Comparison of ENCODE assay signal across 9 mouse cellular contexts in the genomic region with DNA sequence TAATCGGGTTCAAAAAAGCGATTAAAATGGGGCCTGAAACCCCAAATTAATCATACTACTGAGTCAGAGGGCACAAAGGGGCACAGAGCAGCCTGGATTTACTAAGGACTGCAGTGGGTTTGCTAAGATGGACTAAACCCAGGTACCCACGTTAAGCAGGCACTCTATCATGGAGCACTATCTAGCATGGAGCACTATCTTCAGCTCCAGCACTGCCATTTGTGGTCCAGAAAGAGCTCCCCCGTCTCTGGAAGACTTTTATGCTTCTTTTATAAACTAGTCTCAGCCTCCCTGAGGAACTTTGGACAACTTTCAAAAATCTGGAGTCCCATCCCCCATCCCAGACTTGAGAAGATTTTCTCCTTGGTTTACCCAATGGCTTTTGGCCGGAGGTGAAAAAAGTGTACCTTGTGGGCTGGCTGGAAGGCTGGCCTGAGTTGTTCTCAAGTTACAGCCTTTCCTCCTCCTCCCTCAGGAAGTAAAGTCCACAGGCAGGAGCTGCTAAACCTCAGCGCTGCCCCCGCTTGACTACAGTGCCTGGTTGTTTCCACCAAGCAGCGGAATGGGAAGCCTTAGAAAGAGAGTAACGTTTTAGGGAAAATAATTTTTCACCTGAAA. TPM values are rescaled to one million over a fixed set of nuclear protein-coding genes. Genes with fewer than 3 reads are reported as not detected.
DNase-seq lines count a peak whose midpoint lies in the region; ATAC-seq and TF ChIP-seq lines count a peak whose summit lies in the region.
"Had no signal": no experiment of that assay in that cellular context is flagged by ENCODE, and none has a peak within 500 bp of the region (broad histone marks: within the 10 kb centered on the region; RNA-seq: fewer than 3 reads in every experiment).

TSS of gene Slc16a4 (plus strand) at position 467 of the 618 bp plus-strand sequence.

- 18% methylated on average over 9 of the region's 9 CpGs for WGBS in intestine, embryonic 14.5 days
- 16% methylated on average over 9 of the region's 9 CpGs for WGBS in lung, embryonic 15.5 days

- peak within 1 kb of the TSS; percentile 26; the same call in 1 of the 2 replicates for H3K4me2 ChIP-seq in intestine, embryonic 14.5 days (ENCODE audit: low read length)
- peak within 1 kb of the TSS; percentile 30 for H3K4me2 ChIP-seq in lung, embryonic 15.5 days
- H3K4me2 ChIP-seq: liver, embryonic 15.5 days had no signal

- ATAC-seq in intestine, embryonic 14.5 days (replicated peaks; ENCODE audit: low FRiP score, low TSS enrichment, low read depth), result peak; percentile 88
- ATAC-seq in lung, embryonic 15.5 days (ENCODE audit: borderline replicate concordance, extremely low read depth, low FRiP score, low TSS enrichment), result peak; percentile 86; the same call in 1 of the 2 replicates
- ATAC-seq in activated CD4-positive, CD25-positive, alpha-beta regulatory T cell, adult 4 months, result no peak

- no peak for TF ChIP-seq CTCF in layer of hippocampus, adult 2 months (conservative IDR thresholded peaks at IDR 0.05)

- H3K9ac ChIP-seq in intestine, embryonic 14.5 days (ENCODE audit: low read length), result no peak within 1 kb of the TSS
- H3K9ac ChIP-seq in lung, embryonic 15.5 days, result no peak within 1 kb of the TSS
- H3K9ac ChIP-seq: liver, embryonic 15.5 days had no signal

- peak within 1 kb of the TSS; percentile 66 for H3K27ac ChIP-seq in layer of hippocampus, adult 2 months
- H3K27ac ChIP-seq in intestine, embryonic 14.5 days (ENCODE audit: low read depth), result peak within 1 kb of the TSS; percentile 60; the same call in 1 of the 2 replicates
- peak within 1 kb of the TSS; percentile 64 for H3K27ac ChIP-seq in lung, embryonic 15.5 days
- H3K27ac ChIP-seq: liver, embryonic 15.5 days had no signal

- H3K27me3 ChIP-seq in intestine, embryonic 14.5 days (replicated peaks; ENCODE audit: control insufficient read depth, insufficient read depth, low read length), result no peaks in the 10 kb centered on the region
- H3K27me3 ChIP-seq in lung, embryonic 15.5 days, result no peaks in the 10 kb centered on the region
- H3K27me3 ChIP-seq: liver, embryonic 15.5 days had no signal

- no peaks in the 10 kb centered on the region for H3K9me3 ChIP-seq in intestine, embryonic 14.5 days (ENCODE audit: control insufficient read depth, low read length)
- no peaks in the 10 kb centered on the region for H3K9me3 ChIP-seq in lung, embryonic 15.5 days
- H3K9me3 ChIP-seq: liver, embryonic 15.5 days had no signal

- no peaks in the 10 kb centered on the region for H3K36me3 ChIP-seq in intestine, embryonic 14.5 days (ENCODE audit: control insufficient read depth, insufficient read depth, low read length)
- no peaks in the 10 kb centered on the region for H3K36me3 ChIP-seq in lung, embryonic 15.5 days
- H3K36me3 ChIP-seq: liver, embryonic 15.5 days had no signal

- no peak for DNase-seq in layer of hippocampus, adult 2 months (ENCODE audit: low spot score in 2 of 2)
- DNase-seq in layer of hippocampus, adult 9-10 months (ENCODE audit: low spot score), result no peak
- peak; percentile 46 for DNase-seq in embryo, embryonic 11.5 days (ENCODE audit: low read depth, low spot score)
- peak; percentile 67 for DNase-seq in intestine, embryonic 14.5 days (ENCODE audit: low spot score)
- DNase-seq in right cerebral cortex, postnatal 4 days, result no peak
- no peak for DNase-seq in frontal cortex, postnatal 25 days (ENCODE audit: low spot score in 2 of 2)

- H3K4me3 ChIP-seq in layer of hippocampus, adult 2 months, result no peak within 1 kb of the TSS; the same call in 1 of the 2 replicates
- no peak within 1 kb of the TSS for H3K4me3 ChIP-seq in intestine, embryonic 14.5 days (ENCODE audit: low read depth, low read length)
- no peak within 1 kb of the TSS for H3K4me3 ChIP-seq in lung, embryonic 15.5 days
- H3K4me3 ChIP-seq: liver, embryonic 15.5 days had no signal

- H3K4me1 ChIP-seq in intestine, embryonic 14.5 days (replicated peaks; ENCODE audit: control insufficient read depth, insufficient read depth, low read length), result no peaks in the 10 kb centered on the region
- peaks cover 7% of the 10 kb centered on the region for H3K4me1 ChIP-seq in lung, embryonic 15.5 days

RNA-seq across cellular contexts. Expression of gene Slc16a4, which starts in this region (rescaled TPM):
- 1 to 10 TPM; 1.2 to 1.4 TPM for total RNA-seq in layer of hippocampus, adult 2 months (2021)
- 3.7 and 4.0 TPM in 2 replicates for polyA plus RNA-seq in intestine, embryonic 14.5 days (2014; fragmentation: Nextera tagmentation; extraction: Ambion mirVana)
- 2.5 and 2.6 TPM in 2 replicates for polyA plus RNA-seq in lung, embryonic 15.5 days (2015; fragmentation: Nextera tagmentation; extraction: Ambion mirVana)
- 1 to 10 TPM in 1 of 2 experiments, under 1 TPM in 1; 0.57 to 2.6 TPM for polyA plus RNA-seq in activated CD4-positive, CD25-positive, alpha-beta regulatory T cell, adult 4 months (2017; shearing (Covaris generic))

Comparison
In these comparisons a context has a peak if more than half of its experiments do, and no peak if none do; other contexts are left out.
1. DNase-seq: peak in embryo, embryonic 11.5 days (single experiment) and intestine, embryonic 14.5 days (single experiment); none in layer of hippocampus, adult 2 months (0 of 2), layer of hippocampus, adult 9-10 months (single experiment), right cerebral cortex, postnatal 4 days (single experiment) and frontal cortex, postnatal 25 days (0 of 2).
2. Peak in every context shown above with its lines, with median percentiles within 50 percentile points of each other: H3K27ac ChIP-seq.